Mouse (Mus musculus) heart, postnatal 10 days (tissue): ENCODE data around the gene Smarca5. TPM values are rescaled to one million over a fixed set of nuclear protein-coding genes. Genes with fewer than 3 reads are reported as not detected.
A peak's percentile ranks its signal among the peaks of the same experiment; 100 is the strongest.
"Not testable (repeated sequence)": the region's sequence is repeated elsewhere in the genome, so short reads cannot be mapped to it uniquely, and the experiment has no call there.

Experiments
- DNase-seq, 2 experiments: peaks; one replicate each; pipeline ENCODE4 v3.0.0; 2021
- intact Hi-C: fragments of 180-260 bp; cut with DNase I; formaldehyde crosslinking; loops from one replicate; pipeline ENCODE4 v1.15.1; 2025
- total RNA-seq, 2 experiments: library from RNA; stranded (reverse); gene quantifications; 2 replicates each; pipeline ENCODE4 v1.2.3; 2021

Gene Smarca5
- total RNA-seq, result 10 to 100 TPM; 40.4 to 44.6 TPM

GRCm38 (mm10) chr8:80739155-80739924 is at the start of gene Smarca5:
Gene Smarca5 (minus strand): TSS chr8:80739497.
- peak; percentile 96 to 97 for DNase-seq
- intact Hi-C loops, result not testable (repeated sequence)

GRCm38 (mm10) chr8:80784559-80784958 is 45.3 kb upstream of the Smarca5 start:
- intact Hi-C loops, result no loop called here
- no peak for DNase-seq

DNA sequence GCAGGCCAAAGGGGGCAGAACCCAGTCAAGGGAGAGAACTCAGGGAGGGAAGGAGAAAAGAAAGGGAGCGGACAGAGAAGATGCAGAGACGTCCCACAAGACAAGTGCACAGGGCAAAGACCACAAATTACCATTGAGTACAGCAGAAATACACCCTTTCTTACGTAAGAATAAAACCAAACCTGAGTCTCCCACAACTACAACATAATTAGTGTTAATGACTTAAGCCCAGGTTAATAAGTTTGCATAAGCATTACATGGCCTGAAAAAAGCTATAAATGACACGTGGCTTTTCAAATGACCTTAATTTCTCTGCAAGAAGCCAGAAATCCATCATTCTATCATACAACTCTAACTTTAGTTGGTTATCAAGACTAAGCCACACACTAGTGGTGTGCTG is 44.0 kb upstream of the Smarca5 start:
- DNase-seq, result no peak
- intact Hi-C loops, result no loop called here

GRCm38 (mm10) chr8:80781338-80781737 is 42.0 kb upstream of the Smarca5 start:
- DNase-seq, result peak; percentile 34 to 38
- intact Hi-C loops, result no loop called here

DNA sequence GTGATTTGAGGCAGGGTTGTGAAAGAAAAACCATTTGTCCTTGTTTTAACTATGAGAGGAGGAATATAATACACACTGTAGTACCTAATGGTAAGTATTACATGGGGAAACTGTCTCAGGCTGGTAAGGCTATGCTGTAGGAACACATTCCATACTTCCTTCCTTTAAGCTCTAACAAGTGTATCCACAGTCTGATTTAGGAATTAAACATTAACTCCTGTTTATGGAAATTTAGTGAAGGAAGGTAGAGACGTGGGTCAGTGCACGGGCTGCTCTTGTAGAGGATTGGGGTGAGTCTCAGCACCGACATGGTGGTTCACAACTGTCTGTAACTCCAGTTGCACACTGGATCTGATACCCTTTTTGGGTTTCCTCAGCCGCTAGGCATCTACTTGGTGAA is 41.0 kb upstream of the Smarca5 start:
- intact Hi-C loops, result no loop called here
- no peak for DNase-seq

- intact Hi-C loops, result loop anchor here (2.0 kb wide), 1 partner anchor 38 kb away; no protein-coding TSS in a partner anchor
- no peak for DNase-seq
These were observed 37.1 kb upstream of the Smarca5 start for GRCm38 (mm10) chr8:80776436-80776835.

DNA sequence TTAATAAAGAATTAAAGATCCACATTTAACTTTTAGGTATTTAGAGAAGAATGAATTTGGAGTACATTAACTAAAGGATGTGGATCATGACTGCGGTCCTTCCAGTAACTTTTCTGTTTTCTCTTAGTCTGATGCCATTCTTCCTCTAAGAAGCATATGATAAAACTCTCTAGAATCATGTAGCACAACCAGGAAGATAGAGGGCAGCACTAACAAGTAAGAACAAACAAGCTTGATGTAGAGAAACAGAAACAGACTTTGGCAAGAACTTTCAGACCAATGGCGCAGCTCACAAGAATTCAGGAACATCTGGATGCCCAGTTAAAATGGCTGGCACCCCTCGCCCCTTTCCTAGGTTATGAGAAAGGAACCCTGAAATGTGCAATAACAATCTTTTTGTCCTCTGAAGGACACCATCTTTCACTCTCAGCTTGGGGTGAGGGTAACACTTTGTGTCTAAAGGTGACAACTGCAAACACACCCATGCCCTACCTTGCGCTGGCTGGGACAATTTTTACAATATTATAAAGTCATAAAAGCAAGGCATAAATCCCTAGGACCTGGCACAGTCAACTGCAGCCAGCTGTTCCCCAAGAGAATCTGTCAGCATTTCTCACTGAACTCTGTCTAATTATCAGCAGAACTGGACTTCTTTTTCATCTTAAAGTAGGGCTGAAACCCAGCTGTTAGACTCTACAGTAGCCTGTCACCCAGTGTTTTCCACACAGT is 33.6 kb upstream of the Smarca5 start:
- DNase-seq, result peak; percentile 45 to 48
- intact Hi-C loops, result loop anchor here (1.0 to 2.0 kb wide), 2 partner anchors 105 to 224 kb away; no protein-coding TSS in a partner anchor

DNA sequence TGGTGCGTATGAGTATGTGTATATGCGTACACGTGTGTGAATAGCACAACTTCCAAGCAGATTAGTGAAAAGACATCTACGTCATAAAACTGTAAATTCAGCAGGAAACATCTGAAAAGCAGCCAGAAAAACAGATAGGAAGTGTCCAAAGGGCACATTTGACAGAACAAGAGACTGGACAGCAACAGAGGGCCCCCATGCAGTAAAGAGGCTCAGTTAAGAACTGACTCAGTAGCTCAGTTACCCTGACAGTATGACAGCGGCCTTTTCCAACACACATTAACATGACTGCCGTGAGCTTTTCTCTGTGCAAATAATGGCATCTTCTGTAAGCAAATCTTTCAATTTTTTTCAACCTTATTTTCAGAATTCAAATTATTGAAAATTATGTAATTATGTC is 29.2 kb upstream of the Smarca5 start:
- DNase-seq, result no peak
- intact Hi-C loops, result no loop called here

DNA sequence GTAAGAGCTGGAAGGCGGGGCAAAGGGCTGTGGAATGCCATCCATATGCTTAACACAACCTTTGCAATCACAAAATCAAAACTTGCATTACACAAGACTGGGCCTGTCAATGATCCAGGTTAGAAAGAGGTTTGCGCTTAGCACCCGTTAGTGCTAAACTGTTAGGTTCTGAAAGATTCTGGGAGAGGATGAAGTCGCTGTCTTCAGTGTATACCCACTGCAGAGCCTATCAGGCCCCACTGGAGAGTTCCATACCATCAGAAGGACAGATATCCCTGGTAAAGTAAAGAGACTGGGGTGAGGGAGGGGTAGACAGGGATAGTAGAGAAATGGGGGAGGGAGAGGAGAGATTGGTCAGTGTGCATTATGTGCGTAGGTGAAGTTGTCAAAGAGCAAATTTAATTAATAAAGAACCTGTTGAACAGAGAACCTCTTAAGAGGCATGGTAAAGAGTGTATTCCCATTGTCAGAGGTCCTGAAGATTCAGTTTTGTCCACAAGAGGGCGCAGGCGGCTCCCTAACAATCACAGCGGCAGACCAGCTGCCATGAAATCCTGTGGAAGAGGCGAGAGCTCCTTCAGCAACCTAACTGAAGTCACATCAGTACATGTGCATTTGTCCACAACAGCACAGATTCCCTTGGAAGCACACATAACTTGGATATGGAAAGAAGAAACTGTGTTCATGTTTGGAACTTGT is 13.9 kb upstream of the Smarca5 start:
- DNase-seq, result peak; percentile 86 to 92
- intact Hi-C loops, result loop anchor here (2.0 to 5.0 kb wide), 2 partner anchors 124 to 240 kb away; no protein-coding TSS in a partner anchor

DNA sequence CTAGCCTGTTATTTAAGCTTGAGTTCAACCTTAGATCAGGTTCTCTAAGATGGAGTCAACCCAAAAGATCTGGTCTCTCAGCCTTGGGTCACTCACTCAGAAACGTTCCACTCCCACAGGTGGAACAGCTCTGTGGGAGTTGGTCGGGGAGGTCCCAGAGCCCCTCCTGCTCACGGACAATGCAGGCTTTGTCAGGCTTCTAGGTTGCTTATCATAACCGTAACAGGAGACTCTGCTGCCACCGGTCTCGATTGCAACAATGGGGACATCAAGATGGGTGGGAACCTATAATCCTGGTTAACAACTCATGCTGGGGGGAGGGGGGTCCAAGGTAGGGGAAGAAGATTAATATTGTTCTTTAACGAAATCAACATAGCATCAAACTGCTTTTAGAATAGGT is 13.1 kb upstream of the Smarca5 start:
- no peak for DNase-seq
- intact Hi-C loops, result loop anchor here (2.0 to 5.0 kb wide), 2 partner anchors 125 to 240 kb away; no protein-coding TSS in a partner anchor

DNA sequence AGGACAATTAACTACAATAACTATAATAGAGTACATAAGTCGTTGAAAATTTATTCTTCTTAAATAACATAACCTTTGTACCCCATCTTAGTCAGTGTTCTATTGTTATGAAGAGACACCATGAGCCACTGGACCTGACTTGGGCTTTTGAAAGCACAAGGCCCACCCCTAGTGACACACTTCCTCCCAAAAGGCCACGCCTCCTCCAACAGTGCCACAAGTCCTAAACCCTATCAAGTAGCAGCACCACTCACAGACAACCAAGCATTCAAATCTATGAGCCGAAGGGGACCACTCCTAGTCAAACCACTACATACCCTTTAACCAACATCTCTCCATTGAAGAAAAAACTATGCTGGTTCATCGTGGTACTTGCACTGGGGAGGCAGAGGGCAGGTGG is 9.8 kb upstream of the Smarca5 start:
- intact Hi-C loops, result no loop called here
- DNase-seq, result no peak

DNA sequence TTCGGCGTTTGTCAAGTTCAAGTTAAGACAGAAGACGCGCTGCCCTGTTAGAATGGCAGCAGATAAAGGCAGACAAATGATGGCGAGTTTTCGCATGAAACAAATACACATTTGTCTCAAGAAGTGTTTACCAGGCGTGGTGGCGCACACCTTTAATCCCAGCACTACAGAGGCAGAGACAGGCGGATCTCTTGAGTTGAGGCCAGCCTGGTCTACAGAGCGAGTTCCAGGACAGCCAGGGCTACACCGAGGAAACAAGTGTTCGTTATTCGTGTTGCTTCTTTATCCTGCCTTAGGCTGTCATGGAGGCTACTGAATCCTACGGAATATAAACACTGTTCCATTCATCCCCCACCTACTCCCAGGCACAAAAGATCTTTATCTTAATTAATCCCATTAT is 635 bp upstream of the Smarca5 start:
- intact Hi-C loops, result no loop called here
- DNase-seq, result no peak

DNA sequence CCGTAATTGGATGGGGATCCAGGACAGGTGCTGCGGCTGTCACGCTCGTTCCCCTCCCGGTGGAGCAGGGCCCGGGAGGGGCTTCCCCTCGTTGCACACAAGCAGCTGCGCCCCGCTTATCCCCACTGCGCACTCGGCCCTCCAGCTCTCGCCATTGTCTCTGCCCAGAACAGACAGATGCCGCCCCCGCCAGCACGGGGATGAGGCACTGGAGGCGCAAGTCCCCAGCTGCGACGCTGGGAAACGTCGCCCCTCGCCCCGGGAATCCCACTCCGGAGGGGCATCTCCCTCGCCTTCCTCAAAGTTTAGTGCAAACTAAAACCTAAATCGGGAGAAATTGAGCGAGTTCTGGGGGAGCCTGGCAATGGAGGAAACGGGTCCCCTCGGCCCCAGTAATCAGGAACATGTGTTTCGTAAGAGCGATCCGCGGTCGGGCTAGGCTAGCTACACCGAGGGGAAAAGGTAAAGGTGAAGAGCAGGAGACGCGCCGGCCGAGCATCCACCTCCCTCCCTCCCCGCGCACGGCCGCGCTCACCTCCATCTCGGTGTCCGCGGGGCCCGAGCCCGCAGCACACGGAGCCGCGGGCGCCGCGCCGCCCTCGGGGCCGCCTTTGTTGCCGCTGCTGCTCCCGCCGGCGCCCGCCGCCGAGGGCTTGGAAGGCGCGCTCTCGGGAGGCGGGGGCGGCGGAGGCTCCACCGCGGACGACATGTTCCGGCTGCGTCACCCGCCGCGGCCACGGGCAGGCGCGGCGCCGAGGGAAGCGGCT is 726 bp downstream of the Smarca5 start:
- intact Hi-C loops, result no loop called here
- peak; percentile 52 to 58 for DNase-seq

DNA sequence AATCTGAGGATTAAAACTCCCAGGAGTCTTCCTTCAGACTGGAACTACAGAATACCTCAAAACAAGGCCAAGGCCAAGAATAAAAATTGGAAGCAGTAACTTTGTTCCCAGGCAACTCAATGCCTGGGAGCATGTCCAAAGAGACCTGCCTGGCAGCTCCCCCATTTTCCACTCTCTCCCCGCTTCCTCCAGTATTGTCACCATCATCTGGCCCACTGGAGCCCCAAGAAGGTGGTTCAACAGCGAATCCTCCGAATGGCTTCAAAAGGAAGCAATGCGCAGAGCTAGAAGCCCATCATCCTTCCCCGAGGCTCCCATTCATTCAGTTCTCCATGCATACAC is 1.3 kb downstream of the Smarca5 start:
- peak; percentile 42 to 50 for DNase-seq
- intact Hi-C loops, result no loop called here

- DNase-seq, result no peak
- intact Hi-C loops, result no loop called here
These were observed 7.0 kb downstream of the Smarca5 start for GRCm38 (mm10) chr8:80732326-80732725.

- intact Hi-C loops, result no loop called here
- no peak for DNase-seq
These were observed 24.8 kb downstream of the Smarca5 start for GRCm38 (mm10) chr8:80714461-80714860.

DNA sequence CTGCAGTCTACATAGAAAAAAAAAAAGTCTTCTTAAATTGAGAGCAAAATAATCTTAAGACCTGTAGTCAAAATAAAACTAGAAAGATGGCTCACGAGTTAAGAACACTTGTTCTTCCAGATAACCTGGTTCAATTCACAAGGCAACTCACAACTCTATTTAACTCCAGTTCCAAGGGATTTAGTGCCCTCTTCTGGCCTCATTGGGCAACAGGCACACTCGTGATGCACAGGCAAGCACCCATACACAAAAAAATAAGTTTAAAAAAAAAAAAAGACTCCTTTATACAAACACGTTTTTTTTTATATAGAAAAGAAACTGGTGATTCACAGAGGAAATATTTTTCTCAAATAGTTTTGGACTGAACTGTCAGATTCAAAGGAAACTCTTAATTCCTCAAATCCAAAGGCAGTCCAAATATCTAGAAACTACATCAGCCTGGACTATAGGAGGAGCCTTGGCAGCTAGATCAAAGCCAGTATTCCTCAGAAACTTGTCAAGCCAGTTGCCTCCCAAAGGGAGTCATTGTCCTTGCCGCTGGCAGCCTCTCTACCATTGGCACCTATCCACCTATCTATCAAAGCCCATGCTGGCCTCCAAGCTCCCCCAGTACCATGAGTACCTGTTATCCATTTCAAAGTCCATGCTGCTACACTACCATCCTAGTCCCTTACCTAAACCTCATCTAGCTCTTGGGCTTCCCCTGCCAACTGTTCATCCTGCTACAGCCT is 28.5 kb downstream of the Smarca5 start:
- no peak for DNase-seq
- intact Hi-C loops, result no loop called here

DNA sequence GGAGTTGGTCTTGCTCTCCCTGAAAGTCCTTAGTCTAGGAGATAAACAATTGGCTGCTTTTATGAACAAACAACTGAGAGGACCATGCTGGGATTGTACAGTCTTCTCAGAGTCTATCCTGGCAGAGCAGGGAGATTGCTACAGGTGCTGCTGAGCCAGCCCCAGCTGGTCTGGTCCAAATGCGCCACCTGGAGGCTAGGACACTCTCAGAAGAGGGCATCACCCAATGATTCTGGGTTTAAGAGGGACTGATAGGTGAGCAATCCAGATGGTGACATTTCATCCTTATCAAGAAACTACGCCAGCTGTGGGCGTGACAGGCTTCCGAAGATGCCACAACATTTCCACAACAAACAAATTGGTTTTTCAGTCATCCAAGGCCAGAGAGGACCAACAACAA is 51.2 kb downstream of the Smarca5 start:
- intact Hi-C loops, result loop anchor here (1.0 to 5.0 kb wide), 3 partner anchors 195 to 956 kb away; partner anchors contain the start of gene Gypa
- DNase-seq, result peak; percentile 72 to 81

DNA sequence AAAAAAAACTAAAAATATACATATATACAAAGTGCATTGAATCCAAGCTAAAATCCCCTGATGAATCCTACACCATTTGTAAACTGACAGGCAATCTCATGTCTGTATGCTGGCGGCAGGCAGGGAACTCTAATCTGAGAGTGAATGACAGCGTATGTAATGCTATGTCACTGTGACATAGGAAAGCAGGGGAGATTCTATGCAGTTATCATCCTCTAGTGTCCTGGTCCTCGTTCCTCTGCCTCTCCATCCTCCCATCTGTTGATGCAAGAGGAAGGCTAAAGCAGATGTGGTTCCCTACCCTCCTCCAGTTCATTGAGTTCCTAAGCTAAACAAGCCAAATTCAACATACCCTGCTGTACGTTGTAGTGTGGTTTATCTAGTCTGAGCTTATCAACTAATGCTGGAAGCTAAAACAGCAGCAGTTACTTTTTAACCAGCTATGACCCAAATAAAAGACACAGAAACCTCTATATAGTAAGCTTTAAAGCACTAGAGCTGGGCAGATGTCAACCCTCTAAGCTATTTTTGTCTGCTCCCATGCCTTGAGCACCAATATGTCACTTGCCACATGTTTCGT is 55.5 kb downstream of the Smarca5 start:
- intact Hi-C loops, result no loop called here
- no peak for DNase-seq
